Mouse (Mus musculus) limb, embryonic 15.5 days (tissue): ENCODE measurements at regions not wholly inside any gene's neighbourhood (a gene's known extent, or its start where the extent isn't known, plus 50 kb on each side); places are given as distances from the start of the nearest gene placed in this dataset.
A peak's percentile ranks its signal among the peaks of the same experiment; 100 is the strongest.
"Not testable (repeated sequence)": the region's sequence is repeated elsewhere in the genome, so short reads cannot be mapped to it uniquely, and the experiment has no call there.

ENCODE experiments used
- ATAC-seq: fragments of 200-750 bp; cut with Nextera tagmentation; 2 replicates; pipeline ENCODE4 v1.8.0; 2017; ENCODE audit warnings: low read depth, moderate TSS enrichment; ENCODE audit not compliant: insufficient number of reproducible peaks, low FRiP score, low TSS enrichment
- H3K27ac ChIP-seq: fragments of 300-500 bp; sonication (generic); 2 replicates; pipeline ENCODE4 v1.5.1; 2015; ENCODE audit warnings: moderate library complexity, mild to moderate bottlenecking, inconsistent platforms
- H3K27me3 ChIP-seq: fragments of 300-500 bp; sonication (generic); 2 replicates; pipeline ENCODE4 v1.6.1; 2015; ENCODE audit warnings: inconsistent platforms
- H3K36me3 ChIP-seq: fragments of 300-500 bp; sonication (generic); 2 replicates; pipeline ENCODE4 v1.6.1; 2015; ENCODE audit warnings: inconsistent platforms
- H3K4me1 ChIP-seq: fragments of 300-500 bp; sonication (generic); 2 replicates; pipeline ENCODE4 v1.6.1; 2015; ENCODE audit warnings: inconsistent platforms
- H3K4me2 ChIP-seq: fragments of 300-500 bp; sonication (generic); 2 replicates; pipeline ENCODE4 v1.6.1; 2015; ENCODE audit warnings: mild to moderate bottlenecking, inconsistent platforms
- H3K4me3 ChIP-seq: fragments of 300-500 bp; sonication (generic); 2 replicates; pipeline ENCODE4 v1.5.1; 2015; ENCODE audit warnings: mild to moderate bottlenecking, inconsistent platforms
- H3K9ac ChIP-seq: fragments of 300-500 bp; sonication (generic); 2 replicates; pipeline ENCODE4 v1.6.1; 2015; ENCODE audit warnings: inconsistent platforms
- H3K9me3 ChIP-seq: fragments of 300-500 bp; sonication (generic); 2 replicates; pipeline ENCODE4 v1.6.1; 2016; ENCODE audit warnings: inconsistent platforms
- WGBS: fragments of 180-500 bp; shearing (Covaris S2); methylation state at CpG from one replicate; pipeline ENCODE4 v1.1.7; 2015; 5-methylcytosine and 5-hydroxymethylcytosine counted together

GRCm38 (mm10) chr8:71789031-71789460, 63.5 kb upstream of the Fcho1 start:
- not testable (repeated sequence) for H3K4me1 ChIP-seq, H3K4me2 ChIP-seq, H3K36me3 ChIP-seq, H3K4me3 ChIP-seq, H3K27ac ChIP-seq, H3K27me3 ChIP-seq, H3K9me3 ChIP-seq, H3K9ac ChIP-seq
- 14% methylated on average over 1 of the region's 9 CpGs for WGBS
- peak; percentile 48; the same call in 1 of the 2 replicates for ATAC-seq

GRCm38 (mm10) chr8:71780624-71781023, 55.1 kb upstream of the Fcho1 start:
- 91% methylated on average over 9 of the region's 10 CpGs for WGBS
- not testable (repeated sequence) for H3K36me3 ChIP-seq, H3K9me3 ChIP-seq, H3K4me2 ChIP-seq, H3K9ac ChIP-seq, H3K27ac ChIP-seq, H3K4me3 ChIP-seq, H3K27me3 ChIP-seq, ATAC-seq, H3K4me1 ChIP-seq

GRCm38 (mm10) chr8:71779824-71780223, 54.3 kb upstream of the Fcho1 start:
- 71% methylated on average over 3 of the region's 4 CpGs for WGBS

GRCm38 (mm10) chr8:71779380-71779779, 53.9 kb upstream of the Fcho1 start:
- not testable (repeated sequence) for ATAC-seq, H3K9me3 ChIP-seq
- WGBS, result 92% methylated on average over 5 of the region's 5 CpGs

More at GRCm38 (mm10) chr8:71779824-71780223, 54.3 kb upstream of the Fcho1 start:
- not testable (repeated sequence) for H3K36me3 ChIP-seq, H3K4me1 ChIP-seq, ATAC-seq, H3K9ac ChIP-seq, H3K27ac ChIP-seq, H3K4me2 ChIP-seq, H3K27me3 ChIP-seq, H3K9me3 ChIP-seq, H3K4me3 ChIP-seq

GRCm38 (mm10) chr8:71778916-71779315, 53.4 kb upstream of the Fcho1 start:
- Histone ChIP-seq H3K4me2 (no peak overlapping the region), H3K4me3 (no peak overlapping the region), H3K9ac (no peak overlapping the region), H3K27ac (no peak overlapping the region), H3K9me3 (no peaks in the 10 kb centered on the region), H3K27me3 (no peaks in the 10 kb centered on the region), H3K4me1 (no peaks in the 10 kb centered on the region), H3K36me3 (no peaks in the 10 kb centered on the region)
- 89% methylated on average over 10 of the region's 10 CpGs for WGBS
- ATAC-seq, result peak; percentile 4; the same call in 1 of the 2 replicates

More at GRCm38 (mm10) chr8:71779380-71779779, 53.9 kb upstream of the Fcho1 start:
- not testable (repeated sequence) for H3K36me3 ChIP-seq, H3K27ac ChIP-seq, H3K9ac ChIP-seq, H3K27me3 ChIP-seq, H3K4me1 ChIP-seq, H3K4me2 ChIP-seq, H3K4me3 ChIP-seq
